Mouse (Mus musculus): Measurements from ENCODE around the gene Med21.

The Med21 gene

DNA sequence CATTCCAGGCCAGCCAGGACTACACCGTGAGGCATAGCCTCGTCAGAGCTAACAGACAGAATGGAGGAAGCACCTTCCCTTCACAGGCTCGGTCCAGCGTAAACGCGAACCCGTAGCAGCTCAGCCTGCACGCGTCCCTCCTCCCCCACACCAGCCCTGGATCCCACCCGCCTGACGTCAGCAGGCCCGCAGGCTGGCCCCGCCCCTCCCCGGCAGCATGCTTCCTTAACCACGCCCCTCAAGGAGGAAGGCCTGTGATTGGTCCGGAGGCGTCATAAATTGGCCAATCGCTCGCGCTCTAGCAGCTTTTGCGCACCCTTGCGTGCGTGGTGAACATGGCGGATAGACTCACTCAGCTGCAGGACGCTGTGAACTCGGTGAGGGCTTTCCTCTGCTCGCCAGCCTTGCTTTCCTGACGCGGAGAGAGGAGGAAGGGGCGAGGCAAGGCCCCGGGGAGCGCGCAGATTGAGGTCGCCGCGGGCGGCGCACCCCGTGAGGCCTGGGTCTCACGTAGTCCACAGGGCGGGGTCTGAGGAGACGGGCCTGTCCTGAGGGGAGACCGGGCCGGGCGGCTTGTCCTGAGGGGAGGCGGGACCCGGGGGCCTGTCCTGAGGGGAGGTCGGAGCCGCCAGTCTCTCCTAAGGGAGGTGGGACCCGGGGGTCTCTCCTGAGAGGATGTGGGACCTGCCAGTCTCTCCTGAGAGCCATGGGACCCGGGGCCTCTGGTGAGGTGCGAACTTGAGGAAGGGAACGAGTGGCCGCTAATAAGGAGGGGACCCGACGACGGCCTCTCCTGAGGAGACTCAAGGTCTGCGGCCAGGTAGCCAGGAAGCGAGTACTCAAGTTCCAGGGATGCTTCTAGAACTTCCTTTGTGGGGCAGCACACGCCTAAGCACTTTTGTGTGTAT lies at the start of gene Med21, which contains the start of gene Tm7sf3:
Gene Med21, plus strand, starts transcription at position 272 of the 908 bp plus-strand sequence.
Gene Tm7sf3, minus strand, starts transcription at position 549 of the 908 bp plus-strand sequence.
- DNase-seq (ENCODE audit: low spot score): peak; percentile 99

DNA sequence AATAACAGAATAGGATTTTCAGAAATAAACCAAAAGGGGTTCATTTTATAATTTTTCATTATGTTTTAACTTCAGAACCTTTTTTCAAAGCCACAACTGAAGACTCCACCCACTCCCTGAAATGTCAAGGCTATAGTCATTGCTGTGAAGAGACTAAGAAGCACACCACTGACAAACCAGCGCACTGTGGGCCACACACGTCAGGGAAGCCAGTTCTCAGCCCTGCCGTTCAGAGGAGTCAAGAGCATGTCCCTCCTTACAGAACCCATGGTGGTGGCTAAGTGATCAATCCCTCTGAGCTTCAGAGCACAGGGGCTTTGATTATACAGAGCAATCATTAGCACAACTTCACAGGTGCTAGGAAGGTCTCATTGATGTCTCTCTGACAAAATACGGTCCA lies 39.7 kb upstream of the Med21 start:
- no peak for DNase-seq (ENCODE audit: low spot score)

DNA sequence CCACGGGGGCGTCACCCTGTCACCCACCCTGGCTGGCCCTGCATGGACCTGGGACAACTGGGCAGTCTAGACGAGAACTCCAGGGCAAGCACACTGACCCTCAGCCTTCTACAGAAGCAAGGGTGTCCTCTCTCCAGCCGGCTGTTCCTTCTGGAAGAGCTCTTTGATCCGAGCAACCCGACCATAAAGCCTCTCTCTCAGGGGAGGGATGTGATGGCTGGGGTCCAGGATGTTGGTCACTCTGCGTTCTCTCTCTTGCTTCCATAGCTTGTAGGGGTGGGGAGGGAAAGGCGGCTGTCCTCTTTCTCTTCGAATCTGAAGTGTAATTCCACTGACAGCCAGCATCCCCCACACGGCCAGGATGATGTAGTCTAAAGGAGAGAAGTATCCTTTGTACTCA lies 38.7 kb upstream of the Med21 start:
- peak; percentile 54 for DNase-seq (ENCODE audit: low spot score)

DNA sequence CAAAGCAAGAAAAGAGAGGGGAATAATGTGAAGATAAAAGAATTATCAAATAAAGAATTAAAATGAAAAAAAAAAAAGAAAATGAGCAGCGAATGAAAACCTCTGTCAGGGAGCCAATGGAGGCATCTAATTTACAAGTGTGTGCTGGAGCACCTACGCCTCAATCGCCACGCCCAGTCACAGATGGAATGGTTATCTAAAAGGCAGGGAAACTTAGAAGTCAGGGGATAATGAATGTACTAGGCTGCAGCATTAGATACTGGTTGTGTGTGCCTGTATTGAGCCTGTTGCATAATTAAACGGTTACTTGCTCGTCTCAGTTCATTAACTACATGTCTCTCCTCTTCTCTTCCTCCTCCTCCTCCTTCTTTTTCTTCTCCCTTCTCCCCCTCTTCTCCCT lies 31.0 kb upstream of the Med21 start:
- no peak for DNase-seq (ENCODE audit: low spot score)

DNA sequence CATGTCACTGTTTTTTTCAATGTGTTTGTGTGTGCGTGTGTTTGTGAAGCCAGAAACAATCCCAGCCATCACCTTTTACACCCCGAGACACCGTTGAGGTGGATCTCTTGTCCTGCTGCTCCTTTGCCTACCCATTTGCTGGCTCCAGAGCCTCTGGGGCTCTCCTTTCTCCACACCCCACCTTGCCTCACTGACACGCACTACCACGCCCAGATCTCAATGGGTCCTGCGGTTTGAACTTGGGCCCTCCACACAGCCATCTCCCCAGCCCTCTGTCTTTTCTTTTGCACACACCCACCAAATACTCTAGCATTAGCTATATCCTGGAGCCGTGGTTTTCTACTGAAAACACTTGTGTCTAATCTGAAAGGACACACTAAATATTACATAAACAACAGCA lies 30.4 kb upstream of the Med21 start:
- no peak for DNase-seq (ENCODE audit: low spot score)

DNA sequence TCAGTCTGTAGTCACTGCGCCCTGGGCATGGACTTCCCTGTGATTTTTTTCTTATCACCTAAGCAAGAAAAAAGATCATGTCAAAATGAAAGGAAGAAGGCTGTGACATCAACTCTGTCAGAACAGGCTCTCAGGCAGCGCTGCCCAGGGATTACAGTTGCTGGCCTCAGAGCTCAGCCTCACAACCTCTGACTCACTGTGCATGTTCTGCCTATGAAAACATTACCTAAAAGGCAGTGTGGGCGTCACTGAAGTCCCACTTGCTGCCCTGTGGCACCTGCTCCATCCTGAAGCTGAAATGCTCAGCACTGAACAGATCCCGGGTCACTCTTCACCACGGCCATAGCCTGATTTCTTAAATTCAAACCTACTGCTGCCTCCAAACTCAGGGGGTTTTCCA lies 29.6 kb upstream of the Med21 start:
- no peak for DNase-seq (ENCODE audit: low spot score)

DNA sequence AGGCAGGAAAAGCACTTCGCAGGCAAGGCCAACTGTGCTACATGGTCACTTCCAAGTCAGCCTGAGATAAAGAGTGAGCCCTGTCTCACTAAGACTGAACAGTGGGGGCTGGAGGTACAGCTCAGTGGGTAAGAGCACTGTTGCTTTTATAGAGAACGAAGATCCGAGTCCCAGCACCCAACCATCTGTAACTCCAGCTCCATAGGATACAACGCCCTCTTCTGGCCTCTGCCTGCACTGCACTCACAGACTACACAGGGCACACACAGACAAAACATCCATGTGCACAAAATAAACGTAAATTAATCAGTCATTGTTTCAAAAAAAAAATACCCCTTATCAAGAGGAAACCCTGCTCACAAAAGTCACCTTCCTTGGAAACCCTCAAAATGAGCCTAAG lies 28.4 kb upstream of the Med21 start:
- no peak for DNase-seq (ENCODE audit: low spot score)

DNA sequence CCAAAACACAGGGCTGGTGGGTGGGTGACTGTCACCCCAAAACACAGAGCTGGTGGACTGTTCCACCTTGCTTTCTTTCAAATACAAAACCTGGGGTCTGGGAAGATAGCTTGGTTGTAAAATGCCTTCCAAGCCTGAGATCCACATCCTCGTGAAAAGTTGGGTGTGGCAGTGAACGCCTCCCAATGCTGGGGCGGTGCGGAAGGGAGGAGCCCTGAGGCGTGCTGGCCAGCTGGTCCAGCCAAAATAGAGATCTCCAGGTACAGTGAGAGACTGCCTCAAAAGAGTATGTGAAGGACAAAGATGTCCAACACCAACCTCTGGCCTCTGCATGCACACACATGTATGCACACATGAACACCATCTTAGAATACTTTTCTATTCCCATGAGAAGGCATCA lies 27.8 kb upstream of the Med21 start:
- DNase-seq (ENCODE audit: low spot score): no peak

DNA sequence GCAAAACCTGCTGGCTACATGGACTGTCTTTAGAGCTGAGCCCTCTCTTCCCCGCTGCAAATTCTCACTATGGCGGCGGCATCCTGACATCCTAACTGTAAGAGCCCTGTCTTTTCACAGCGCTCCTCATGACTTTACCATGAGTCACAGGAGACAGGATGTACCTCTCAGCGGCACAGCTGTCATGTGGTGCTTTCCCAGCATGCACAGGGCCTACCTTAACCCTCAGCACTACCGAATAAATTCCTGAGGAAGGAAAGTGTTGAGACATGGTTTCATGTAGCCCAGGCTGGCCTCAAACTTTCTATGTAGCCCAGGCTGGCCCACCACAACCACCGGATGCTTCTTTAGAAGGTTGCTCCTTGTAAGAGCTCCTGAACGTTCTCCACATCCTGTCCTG lies 26.5 kb upstream of the Med21 start:
- no peak for DNase-seq (ENCODE audit: low spot score)

DNA sequence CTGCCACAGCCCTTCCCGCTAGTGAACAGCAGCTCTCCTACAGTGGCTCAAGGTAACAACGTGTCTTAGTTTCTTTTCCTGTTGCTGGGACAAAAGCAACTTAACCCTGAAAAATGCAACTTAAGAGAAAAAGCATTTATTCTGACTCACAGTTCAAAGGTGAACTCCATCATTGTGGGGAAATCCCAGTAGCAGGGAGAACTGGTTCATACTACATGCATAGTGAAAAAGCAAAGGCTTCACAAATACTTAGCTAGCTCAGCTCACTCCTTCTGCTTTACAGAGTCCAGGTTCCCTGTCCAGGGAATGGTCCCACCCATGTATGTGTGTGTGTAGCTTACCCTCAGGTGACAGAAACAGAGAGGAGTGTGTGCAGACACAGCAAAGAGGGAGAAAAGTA lies 25.7 kb upstream of the Med21 start:
- DNase-seq (ENCODE audit: low spot score): no peak

DNA sequence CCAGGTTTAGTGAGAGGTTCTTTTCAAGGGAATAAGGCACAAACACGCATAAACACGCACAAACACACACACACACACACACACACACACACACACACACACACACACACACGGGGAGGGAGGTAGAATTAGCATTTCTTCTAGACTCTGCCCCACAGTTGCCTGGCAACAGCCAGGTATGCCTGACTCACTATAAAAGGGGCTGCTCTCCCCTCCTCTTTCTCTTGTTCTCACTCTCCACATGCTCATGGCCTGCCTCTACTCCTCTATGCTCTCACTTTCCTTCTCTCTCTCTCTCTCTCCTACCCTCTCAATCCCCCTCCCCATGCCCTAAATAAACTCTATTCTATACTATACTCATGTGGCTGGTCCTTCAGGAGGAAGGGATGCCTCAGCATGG lies 14.2 kb upstream of the Med21 start:
- no peak for DNase-seq (ENCODE audit: low spot score)

DNA sequence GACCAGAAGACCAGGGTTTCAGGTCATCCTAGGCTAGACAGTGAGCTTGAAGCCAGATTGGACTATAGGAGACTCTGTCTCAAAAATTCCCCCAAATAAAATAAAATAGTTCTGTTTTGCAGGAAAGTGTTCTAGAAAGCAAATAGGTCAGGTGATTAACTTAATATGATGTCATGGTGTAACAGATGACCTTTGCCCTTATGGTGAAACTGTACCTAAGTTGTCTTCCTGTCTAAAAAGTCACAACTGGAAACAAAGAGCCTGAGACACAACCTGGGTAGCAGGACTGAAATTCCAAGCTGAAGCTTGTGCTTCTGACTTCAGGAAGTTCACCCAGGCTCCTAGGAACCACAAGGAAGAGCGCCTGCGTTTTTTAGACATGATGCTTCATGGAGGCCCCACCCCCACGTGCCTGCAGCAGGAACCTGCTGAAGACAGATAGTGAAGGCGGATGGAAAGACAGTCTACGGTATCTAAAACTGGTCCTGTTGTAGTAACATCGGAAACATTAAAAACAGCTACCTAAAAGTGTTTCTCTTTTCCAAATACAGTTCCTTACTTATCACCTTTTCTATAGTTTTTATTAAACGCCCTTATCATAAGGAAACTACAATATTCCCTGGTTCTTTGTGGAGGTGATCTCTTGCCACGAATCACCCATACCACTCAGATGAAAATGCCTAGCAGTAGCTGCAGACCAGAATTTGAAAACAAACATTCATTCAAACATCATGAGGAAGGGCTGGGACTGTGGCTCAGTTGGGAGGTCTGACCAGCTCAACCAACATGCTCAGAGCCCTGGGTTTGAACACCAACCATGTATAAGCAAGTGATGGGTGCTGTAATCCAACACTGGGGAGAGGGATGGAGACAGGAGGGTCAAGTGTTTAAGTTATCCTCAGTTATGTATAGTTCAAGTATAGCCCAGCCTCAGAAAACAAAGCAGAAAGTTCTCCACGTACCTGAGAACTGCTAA lies 12.3 kb upstream of the Med21 start:
- DNase-seq (ENCODE audit: low spot score): no peak

DNA sequence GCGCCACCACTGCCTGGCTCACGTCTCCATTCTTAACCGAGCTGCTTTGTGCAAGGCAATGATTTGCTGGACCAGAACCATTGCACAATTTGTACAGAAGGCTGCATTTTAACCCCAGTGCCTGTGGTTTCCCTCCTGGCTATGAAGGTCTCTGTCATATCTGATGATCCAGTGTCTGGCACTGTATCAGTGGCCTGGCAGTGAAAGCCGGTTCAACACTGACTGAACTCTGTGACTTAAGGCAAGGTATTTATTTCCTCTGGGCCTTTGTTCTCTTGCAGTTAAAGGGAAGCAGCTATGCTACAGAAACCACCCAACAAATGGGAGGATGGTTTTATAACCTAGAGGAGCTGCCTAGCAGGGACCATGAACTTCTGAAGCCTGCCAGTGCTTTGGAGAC lies 11.4 kb upstream of the Med21 start:
- DNase-seq (ENCODE audit: low spot score): no peak

DNA sequence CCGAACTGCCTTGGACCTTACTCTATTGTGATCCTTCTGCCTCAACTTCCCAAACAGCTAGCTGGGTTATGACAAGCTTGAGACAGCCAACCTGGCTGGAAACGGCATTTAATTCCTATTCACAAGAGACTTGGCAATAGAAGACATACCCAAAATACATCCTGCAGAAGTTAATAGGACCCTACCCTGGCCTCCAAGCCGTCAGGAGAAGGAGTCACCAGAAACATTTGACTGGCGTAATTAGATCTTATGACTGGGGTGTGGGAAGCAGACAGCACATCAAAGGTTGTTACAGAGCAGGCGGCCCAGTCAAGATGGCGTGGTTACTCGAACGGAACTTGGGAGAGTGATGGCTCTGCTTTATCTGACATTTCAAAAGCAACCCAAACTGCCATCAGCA lies 10.5 kb upstream of the Med21 start:
- DNase-seq (ENCODE audit: low spot score): no peak

DNA sequence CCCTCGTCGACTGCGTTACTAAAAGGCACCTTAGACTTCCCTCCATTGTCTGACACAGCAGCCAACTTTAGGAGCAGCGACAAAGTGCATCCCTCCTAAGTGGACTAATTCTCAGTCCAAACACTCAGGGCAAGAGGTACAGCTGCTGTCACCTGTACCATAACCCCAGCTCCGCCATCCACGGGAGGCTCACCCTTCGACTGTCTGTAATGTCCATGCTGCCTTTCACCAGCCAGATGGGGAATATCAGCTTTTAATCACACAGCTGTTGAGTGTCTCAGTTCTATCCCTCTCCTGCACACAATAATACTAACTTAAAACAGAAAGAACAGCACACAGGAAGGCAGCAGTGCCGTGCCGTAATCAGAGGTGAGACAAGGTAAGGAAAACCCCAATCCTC lies 9.9 kb upstream of the Med21 start:
- no peak for DNase-seq (ENCODE audit: low spot score)

DNA sequence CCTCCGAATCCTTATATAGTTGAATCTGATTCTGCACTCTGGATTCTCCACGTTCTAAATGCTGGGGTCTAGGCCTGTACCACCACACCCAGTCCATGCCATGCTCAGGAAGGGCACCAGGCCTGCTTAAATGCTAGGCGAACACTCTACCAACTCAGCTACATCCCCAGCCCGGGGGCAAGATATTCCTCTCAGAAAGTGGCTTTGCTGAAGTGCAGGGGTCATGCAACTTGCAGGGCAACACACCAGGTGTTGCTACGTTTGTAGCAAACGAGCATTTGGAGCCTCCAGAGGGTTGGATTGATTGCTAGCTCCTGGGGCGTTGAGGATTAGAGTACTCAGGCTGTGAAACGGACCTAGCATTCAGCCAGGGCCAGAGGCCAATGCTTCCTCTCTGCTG lies 9.2 kb upstream of the Med21 start:
- DNase-seq (ENCODE audit: low spot score): no peak

DNA sequence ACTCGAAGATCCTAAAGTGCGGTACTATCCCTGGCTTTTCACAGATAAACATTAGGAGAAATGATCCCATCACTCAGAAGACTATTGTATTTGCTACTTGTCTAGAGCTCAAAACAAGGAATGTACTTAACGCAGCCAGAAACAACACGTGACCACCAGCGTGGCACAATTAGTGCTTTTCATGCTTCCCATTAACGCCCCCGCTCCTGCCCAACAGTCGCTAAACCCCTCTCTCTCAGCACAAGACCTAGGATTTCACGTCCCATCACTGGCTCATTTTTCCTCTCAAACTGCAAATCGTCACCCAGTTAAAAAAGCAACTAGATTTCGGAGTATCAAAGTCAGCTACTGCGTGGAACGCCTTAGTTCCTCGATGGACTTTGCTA lies 8.7 kb upstream of the Med21 start:
- no peak for DNase-seq (ENCODE audit: low spot score)

DNA sequence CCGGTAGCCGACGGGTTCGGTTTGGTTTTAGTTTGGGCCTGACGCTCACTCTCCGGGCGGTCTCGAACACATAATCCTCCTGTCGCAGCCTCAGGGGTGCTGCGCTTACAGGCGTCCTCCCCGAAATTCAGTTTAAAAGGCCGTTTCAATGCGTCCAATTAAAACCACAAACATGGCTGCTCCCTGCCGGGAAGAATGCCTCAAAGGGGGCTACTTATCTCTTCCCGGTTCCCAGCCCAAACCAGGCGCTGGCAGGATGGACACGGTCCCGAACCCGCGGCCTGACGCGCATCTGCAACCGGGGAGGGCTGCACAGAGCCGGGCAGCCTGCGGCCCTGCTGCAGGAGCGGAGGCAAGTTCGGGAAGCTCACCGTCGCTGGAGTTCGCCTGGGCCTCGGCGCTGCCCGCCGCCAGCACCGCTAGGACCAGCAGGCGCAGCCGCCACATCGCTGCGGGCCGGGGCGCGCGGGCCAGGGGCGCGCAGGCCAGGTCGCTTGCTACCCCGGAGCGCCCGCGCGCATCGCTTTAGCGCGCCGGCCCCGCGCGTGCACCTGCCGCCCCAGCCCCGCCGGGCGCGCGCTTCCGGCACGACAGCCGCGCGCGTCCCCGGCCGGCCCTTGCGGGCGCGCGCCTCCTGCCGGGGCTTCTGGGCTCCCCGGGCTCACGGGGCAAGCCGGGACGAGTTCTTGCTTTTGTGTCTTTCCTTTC lies 8.2 kb upstream of the Med21 start:
- peak; percentile 83 for DNase-seq (ENCODE audit: low spot score)

DNA sequence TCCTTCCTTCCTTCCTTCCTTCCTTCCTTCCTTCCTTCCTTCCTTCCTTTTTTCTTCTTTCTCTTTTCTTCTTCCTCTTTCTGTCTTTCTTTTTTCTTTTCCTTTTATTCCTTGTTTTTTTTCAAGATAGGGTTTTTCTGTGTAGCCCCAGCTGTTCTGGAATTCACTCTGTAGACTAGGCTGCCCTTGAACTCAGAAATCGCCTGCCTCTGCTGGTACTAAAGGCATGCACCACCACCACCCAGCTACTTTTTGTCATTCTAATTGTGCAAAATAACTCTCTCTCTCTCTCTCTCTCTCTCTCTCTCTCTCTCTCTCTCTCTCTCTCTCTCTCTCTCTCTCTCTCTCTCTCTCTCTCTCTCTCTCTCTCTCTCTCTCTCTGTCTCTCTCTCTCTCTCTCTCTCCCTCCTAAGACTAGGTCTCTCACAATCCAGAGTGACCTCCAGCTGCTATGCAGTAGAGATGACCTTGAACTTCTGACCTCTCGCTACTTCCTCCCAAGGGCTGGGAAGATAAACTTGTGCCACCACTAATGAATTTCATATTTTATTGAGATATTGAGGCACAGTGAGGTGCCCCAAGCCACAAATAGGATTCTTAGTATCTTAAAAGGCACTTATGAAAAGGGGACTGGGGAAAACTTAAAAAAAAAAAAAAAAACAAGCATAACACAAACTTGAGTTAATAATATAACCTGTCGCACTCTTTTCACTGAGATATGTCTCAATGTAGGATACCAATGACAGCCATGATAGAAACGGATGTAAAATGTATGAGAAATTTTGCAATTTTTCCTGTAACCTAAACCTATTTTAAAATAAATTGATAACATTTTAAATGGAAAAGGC lies 7.4 kb upstream of the Med21 start:
- DNase-seq (ENCODE audit: low spot score): no peak

DNA sequence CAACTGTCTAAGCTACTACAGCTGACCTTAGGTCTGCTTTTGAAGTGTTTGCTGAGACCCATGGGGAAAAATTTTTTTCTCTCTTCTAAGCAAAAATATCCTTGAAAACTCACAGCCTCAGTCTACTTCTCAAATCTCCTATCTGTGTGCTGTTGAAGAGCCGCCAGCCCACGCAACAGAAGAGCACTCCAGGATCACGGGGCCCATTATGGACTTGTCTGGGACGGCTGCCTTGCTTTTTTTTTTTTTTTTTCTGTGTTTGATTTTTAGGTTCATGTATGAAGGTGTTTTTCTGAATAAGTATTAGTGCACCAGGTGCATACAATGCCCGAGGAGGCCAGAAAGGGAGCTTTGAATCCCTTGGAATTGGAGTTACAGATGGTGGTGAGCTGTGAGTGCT lies 5.9 kb upstream of the Med21 start:
- DNase-seq (ENCODE audit: low spot score): no peak

All from testis, postnatal 10 days (tissue).